Mouse (Mus musculus) kidney, postnatal 0 days (tissue): Measurements from ENCODE around the gene Acvr2a. TPM values are rescaled to one million over a fixed set of nuclear protein-coding genes. Genes with fewer than 3 reads are reported as not detected.
"Not testable (repeated sequence)": the region's sequence is repeated elsewhere in the genome, so short reads cannot be mapped to it uniquely, and the experiment has no call there.

Experiments
- ATAC-seq: fragments of 200-750 bp; cut with Nextera tagmentation; replicated peaks from 2 replicates; pipeline ENCODE4 v1.8.0; 2017; ENCODE audit warnings: low read depth, moderate number of reproducible peaks, moderate TSS enrichment, moderate library complexity; ENCODE audit not compliant: low FRiP score
- DNase-seq: peaks from one replicate; pipeline ENCODE4 v3.0.0-alpha.2; 2016; ENCODE audit warnings: low spot score
- H3K27ac ChIP-seq: fragments of 300-500 bp; sonication (generic); 2 replicates; pipeline ENCODE4 v1.5.1; 2014; ENCODE audit warnings: mild to moderate bottlenecking
- H3K27me3 ChIP-seq: fragments of 300-500 bp; sonication (generic); 2 replicates; pipeline ENCODE4 v1.6.1; 2014; ENCODE audit warnings: low read length, mixed read lengths; ENCODE audit not compliant: insufficient read depth
- H3K36me3 ChIP-seq: fragments of 300-500 bp; sonication (generic); 2 replicates; pipeline ENCODE4 v1.6.1; 2014; ENCODE audit warnings: low read length, mixed read lengths; ENCODE audit not compliant: insufficient read depth
- H3K4me1 ChIP-seq: fragments of 300-500 bp; sonication (generic); replicated peaks from 2 replicates; pipeline ENCODE4 v1.6.1; 2014; ENCODE audit warnings: antibody characterized with exemption, low read length, mixed read lengths; ENCODE audit not compliant: insufficient read depth
- H3K4me2 ChIP-seq: fragments of 300-500 bp; sonication (generic); 2 replicates; pipeline ENCODE4 v1.6.1; 2014; ENCODE audit warnings: mild to moderate bottlenecking, low read length, moderate library complexity, mixed read lengths
- H3K4me3 ChIP-seq: fragments of 300-500 bp; sonication (generic); replicated peaks from 2 replicates; pipeline ENCODE4 v1.5.1; 2014; ENCODE audit warnings: low read depth, low read length
- H3K9ac ChIP-seq: fragments of 300-500 bp; sonication (generic); 2 replicates; pipeline ENCODE4 v1.6.1; 2014; ENCODE audit warnings: low read depth, low read length
- H3K9me3 ChIP-seq: fragments of 300-500 bp; sonication (generic); replicated peaks from 2 replicates; pipeline ENCODE4 v1.6.1; 2016; ENCODE audit warnings: low read length, inconsistent platforms, mixed read lengths
- CTCF ChIP-seq: IDR thresholded peaks from 2 replicates; pipeline ENCODE4 v1.5.1; 2016; ENCODE audit warnings: antibody characterized with exemption, low read depth, mild to moderate bottlenecking, moderate library complexity
- WGBS: fragments of 180-500 bp; shearing (Covaris S2); extraction: QIAGEN DNeasy Blood & Tissue Kit; methylation state at CpG from one replicate; pipeline ENCODE4 v1.1.7; 2014; 5-methylcytosine and 5-hydroxymethylcytosine counted together
- polyA plus RNA-seq: library from polyadenylated mRNA; unstranded; fragments of >200 nt; fragmentation: Nextera tagmentation; extraction: Ambion mirVana; gene quantifications from 2 replicates; pipeline ENCODE4 v1.2.1, GENCODE M21; 2015

The Acvr2a gene
- polyA plus RNA-seq, 1 experiment from 2014 or later, result 12.8 TPM

DNA sequence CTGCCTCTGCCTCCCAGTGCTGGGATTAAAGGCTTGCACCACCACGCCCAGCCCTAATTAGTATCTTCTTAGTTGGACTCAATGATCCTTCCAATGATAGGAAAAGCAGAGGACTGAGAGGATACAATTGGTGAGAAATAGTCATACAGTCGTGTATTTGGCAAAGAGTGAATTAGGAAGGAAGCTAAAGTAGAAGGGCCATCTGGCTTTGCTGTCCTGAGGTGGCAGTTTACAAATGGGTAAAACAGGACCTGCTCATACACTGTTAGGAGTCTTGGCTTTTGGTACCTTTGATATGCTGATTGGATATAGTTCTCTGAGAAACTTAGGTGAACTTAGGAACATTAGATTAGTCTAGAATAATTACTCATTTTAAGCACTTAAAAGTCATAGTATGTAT lies 16.6 kb downstream of the Acvr2a start:
- H3K36me3 ChIP-seq, result no peaks in the 10 kb centered on the region
- H3K4me2 ChIP-seq, result no peak overlapping the region
- H3K9ac ChIP-seq, result no peak overlapping the region
- TF ChIP-seq CTCF, result no peak
- no peak for DNase-seq
- H3K27me3 ChIP-seq, result no peaks in the 10 kb centered on the region
- 84% methylated on average over 2 of the region's 2 CpGs for WGBS
- H3K4me3 ChIP-seq, result no peak overlapping the region
- H3K27ac ChIP-seq, result no peak overlapping the region
- 0 out of 2 replicates have a peak, but pooled peaks cover 5% of the 10 kb centered on the region for H3K4me1 ChIP-seq
- ATAC-seq, result no peak
- no peaks in the 10 kb centered on the region for H3K9me3 ChIP-seq

DNA sequence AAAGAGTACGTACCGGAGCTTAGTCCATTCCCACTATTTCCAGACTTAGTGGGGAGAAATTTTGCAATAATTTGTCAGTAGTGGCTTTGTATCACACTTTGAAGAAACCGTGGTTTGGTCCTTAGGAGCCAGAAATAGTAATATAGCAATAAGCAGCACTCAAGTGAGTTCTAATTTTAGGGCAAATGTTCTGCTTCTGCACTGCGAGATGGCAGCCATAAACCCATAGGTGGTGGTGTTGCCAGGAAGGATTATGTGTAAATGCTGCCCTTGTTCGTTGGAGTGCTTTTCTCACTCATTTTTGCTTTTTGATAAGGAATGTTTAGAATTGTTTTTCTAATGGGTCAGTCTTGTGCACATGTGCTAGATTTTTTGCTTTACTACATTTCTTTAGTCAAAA lies 18.4 kb downstream of the Acvr2a start:
- no peak overlapping the region for H3K4me3 ChIP-seq
- H3K27me3 ChIP-seq, result no peaks in the 10 kb centered on the region
- 0 out of 2 replicates have a peak, but pooled peaks cover 5% of the 10 kb centered on the region for H3K4me1 ChIP-seq
- WGBS, result 85% methylated on average over 5 of the region's 5 CpGs
- ATAC-seq (no peak), DNase-seq (no peak)
- no peak for TF ChIP-seq CTCF
- no peak overlapping the region for H3K9ac ChIP-seq
- H3K4me2 ChIP-seq, result no peak overlapping the region
- no peaks in the 10 kb centered on the region for H3K36me3 ChIP-seq
- no peaks in the 10 kb centered on the region for H3K9me3 ChIP-seq
- no peak overlapping the region for H3K27ac ChIP-seq

DNA sequence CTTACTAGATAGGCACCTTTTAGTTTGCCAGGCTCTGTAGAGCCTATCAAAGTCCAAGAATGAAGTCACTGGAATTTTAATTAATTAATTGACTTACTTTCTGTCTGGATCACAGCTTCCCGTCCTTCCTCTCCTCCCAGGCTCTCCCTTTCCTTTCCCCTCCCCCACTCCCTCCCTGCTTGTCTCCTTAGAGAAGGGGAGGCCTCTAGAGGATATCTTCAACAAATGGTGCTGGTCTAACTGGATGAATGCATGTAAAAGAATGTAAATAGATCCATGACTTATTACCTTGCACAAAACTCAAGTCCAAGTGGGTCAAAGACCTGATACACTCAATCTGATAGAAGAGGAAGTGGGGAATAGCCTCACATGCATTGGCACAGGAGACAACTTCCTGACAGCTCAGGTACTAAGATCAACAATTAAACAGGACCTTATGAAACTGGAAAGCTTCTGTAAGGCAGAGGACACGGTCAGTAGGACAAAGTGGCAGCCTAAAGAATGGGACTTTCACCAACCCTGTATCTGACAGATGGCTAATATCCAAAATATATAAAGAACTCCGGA lies 20.1 kb downstream of the Acvr2a start:
- Histone ChIP-seq H3K4me3 (no peak overlapping the region), H3K27ac (no peak overlapping the region), H3K27me3 (no peaks in the 10 kb centered on the region), H3K4me1 (0 out of 2 replicates have a peak, but pooled peaks cover 5% of the 10 kb centered on the region), H3K9me3 (no peaks in the 10 kb centered on the region), H3K36me3 (no peaks in the 10 kb centered on the region), H3K9ac (no peak overlapping the region), H3K4me2 (no peak overlapping the region)
- 48% methylated on average over 3 of the region's 3 CpGs for WGBS
- no peak for ATAC-seq
- no peak for DNase-seq
- no peak for TF ChIP-seq CTCF

DNA sequence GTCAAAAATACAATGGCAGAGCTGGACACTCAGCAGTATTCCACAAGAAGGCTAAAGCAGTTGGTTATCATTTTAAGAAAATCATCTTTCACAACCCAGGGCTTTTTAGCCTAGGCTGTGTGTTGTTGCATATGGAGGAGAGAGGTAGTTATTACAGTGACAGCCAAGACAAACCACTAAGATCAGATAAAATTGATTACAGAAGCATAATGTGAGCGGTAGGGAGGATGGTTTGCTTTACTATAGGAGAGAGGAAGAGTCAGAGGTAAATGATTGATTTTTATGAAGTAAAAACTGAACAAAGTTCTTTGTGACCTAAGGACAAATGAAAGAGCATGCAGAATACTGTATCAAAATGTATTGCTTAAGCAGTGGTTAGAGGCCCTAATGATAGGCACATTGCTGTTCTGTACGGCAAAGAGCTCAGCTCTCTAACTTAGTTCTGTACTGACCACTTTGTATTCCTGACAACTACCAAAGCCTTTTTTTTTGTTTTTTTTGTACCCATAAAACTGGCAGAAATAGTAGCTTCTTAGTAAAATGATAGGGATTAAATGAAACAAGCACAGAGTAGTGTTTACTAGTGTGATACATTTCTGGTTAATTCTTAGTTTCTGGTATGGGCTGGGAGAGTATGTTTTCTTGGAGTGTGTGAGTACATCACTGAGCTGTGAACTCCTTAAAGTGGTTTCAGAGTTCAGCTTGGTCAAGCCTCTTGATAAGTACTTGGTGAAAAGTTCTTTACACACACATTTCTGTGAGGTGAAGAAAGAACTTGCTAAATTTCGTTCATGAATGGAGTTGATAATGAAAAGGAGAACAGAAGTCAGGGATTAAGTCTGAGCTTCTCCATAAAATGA lies 27.9 kb downstream of the Acvr2a start:
- no peak for DNase-seq
- Histone ChIP-seq H3K4me2 (no peak overlapping the region), H3K27me3 (no peaks in the 10 kb centered on the region), H3K36me3 (no peaks in the 10 kb centered on the region), H3K4me3 (no peak overlapping the region), H3K9me3 (no peaks in the 10 kb centered on the region), H3K9ac (no peak overlapping the region), H3K27ac (no peak overlapping the region), H3K4me1 (no peaks in the 10 kb centered on the region)
- WGBS, result 78% methylated on average over 3 of the region's 3 CpGs
- ATAC-seq, result no peak
- no peak for TF ChIP-seq CTCF

DNA sequence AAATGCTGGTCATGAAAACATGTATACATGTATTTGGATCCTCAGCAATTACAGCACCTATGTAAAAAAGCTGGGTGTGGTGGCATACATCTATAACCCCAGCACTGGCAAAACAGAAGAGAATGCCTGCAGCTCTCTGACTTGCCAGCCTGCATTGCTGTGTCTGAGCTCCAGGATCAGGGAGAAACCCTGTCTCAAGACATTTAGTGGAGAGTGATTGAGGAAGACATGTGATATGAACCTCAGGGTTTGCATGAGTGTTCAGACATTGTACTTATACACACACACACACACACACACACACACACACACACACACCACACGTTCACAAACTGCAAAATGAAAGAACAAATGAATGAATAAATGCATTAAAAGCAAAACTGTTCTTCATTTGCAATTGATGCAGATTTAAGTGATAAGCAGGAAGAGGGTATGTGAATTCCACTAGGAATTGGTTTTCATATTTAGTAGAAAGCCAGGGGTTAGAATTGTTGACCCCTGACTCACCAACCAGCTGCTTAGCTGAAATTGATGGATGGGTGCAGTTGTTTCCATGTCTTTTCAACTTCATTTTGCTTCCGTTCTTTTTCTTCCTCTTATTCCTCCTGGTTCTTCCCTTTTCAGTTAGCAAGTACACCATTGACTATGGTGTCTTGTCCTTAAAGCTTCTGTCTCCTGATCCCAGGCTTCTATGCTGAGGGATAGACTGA lies 32.9 kb downstream of the Acvr2a start:
- no peaks in the 10 kb centered on the region for H3K36me3 ChIP-seq
- no peak overlapping the region for H3K4me2 ChIP-seq
- no peaks in the 10 kb centered on the region for H3K27me3 ChIP-seq
- no peaks in the 10 kb centered on the region for H3K4me1 ChIP-seq
- H3K9ac ChIP-seq, result no peak overlapping the region
- no peak for TF ChIP-seq CTCF
- H3K27ac ChIP-seq, result no peak overlapping the region
- 46% methylated on average over 2 of the region's 2 CpGs for WGBS
- ATAC-seq, result no peak
- no peaks in the 10 kb centered on the region for H3K9me3 ChIP-seq
- H3K4me3 ChIP-seq, result no peak overlapping the region
- DNase-seq, result peak; percentile 33

DNA sequence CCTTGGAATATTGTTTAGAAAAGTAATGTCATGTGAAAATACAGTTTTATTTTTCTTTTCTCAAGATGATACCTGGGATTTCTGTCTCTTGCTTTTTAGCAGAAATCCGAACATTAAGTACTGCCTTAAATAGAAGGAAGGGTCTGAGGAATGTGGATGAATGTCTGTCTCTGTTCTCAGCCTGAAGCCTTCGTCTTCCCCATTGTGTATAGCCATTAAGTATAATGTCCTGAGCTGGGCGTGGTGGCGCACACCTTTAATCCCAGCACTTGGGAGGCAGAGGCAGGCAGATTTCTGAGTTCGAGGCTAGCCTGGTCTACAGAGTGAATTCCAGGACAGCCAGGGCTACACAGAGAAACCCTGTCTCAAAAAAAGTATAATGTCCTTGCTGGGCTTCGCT lies 51.7 kb downstream of the Acvr2a start:
- H3K9me3 ChIP-seq, ATAC-seq, H3K36me3 ChIP-seq, H3K27ac ChIP-seq, H3K4me1 ChIP-seq, H3K4me3 ChIP-seq, H3K4me2 ChIP-seq, H3K27me3 ChIP-seq, H3K9ac ChIP-seq, DNase-seq: not testable (repeated sequence)
- 93% methylated on average over 6 of the region's 6 CpGs for WGBS
